Mouse (Mus musculus) olfactory bulb, adult 2 months (tissue): ENCODE data around the gene Spata25.

Experiments used
- CTCF ChIP-seq: fragments of 200-500 bp; IDR thresholded peaks from 2 replicates; pipeline ENCODE4 v1.5.1; 2012; ENCODE audit warnings: low read depth, mild to moderate bottlenecking, low read length, moderate library complexity; ENCODE audit not compliant: insufficient read depth
- POLR2A ChIP-seq: fragments of 200-500 bp; IDR thresholded peaks from 2 replicates; pipeline ENCODE4 v1.6.1; 2012; ENCODE audit warnings: mild to moderate bottlenecking, low read depth, low read length, moderate library complexity; ENCODE audit not compliant: insufficient read depth

DNA sequence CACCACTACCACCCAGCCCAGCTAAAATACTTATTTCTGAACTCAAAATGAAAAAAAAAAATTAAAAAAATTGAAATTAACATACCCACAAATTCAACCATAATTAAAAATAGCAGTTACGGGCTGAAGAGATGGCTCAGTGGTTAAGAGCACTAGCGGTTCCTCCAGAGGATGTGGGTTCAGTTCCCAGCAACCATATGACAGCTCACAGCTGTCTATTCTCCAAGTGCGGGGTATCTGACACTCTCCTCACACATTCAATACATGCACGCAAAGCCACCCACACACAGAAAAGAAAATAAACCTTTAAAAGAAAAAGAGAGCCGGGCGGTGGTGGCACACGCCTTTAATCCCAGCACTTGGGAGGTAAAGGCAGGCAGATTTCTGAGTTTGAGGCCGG lies 21.7 kb upstream of the Spata25 start:
- TF ChIP-seq POLR2A (no peak), CTCF (no peak)
